Mouse (Mus musculus) G1E (cell line): Measurements from ENCODE around the gene B3galt5.

ENCODE experiments used
- CTCF ChIP-seq: IDR thresholded peaks from 2 replicates; pipeline ENCODE4 v1.5.1; 2012; ENCODE audit warnings: low read depth, low read length, inconsistent platforms, mixed read lengths
- GATA1 ChIP-seq: IDR thresholded peaks from 2 replicates; pipeline ENCODE4 v1.6.1; 2012; ENCODE audit warnings: borderline replicate concordance, low read length, inconsistent platforms, mixed read lengths
- GATA2 ChIP-seq: IDR thresholded peaks from 2 replicates; pipeline ENCODE4 v1.6.1; 2012; ENCODE audit warnings: low read depth, low read length, inconsistent platforms, borderline replicate concordance
- POLR2AphosphoS5 ChIP-seq: IDR thresholded peaks from 2 replicates; pipeline ENCODE4 v1.6.1; 2012; ENCODE audit warnings: low read depth, low read length, inconsistent platforms; ENCODE audit not compliant: insufficient replicate concordance
- TAL1 ChIP-seq: conservative IDR thresholded peaks from 2 replicates; pipeline ENCODE4 v1.6.1; 2012; ENCODE audit warnings: low read depth, low read length, inconsistent platforms, mixed read lengths

DNA sequence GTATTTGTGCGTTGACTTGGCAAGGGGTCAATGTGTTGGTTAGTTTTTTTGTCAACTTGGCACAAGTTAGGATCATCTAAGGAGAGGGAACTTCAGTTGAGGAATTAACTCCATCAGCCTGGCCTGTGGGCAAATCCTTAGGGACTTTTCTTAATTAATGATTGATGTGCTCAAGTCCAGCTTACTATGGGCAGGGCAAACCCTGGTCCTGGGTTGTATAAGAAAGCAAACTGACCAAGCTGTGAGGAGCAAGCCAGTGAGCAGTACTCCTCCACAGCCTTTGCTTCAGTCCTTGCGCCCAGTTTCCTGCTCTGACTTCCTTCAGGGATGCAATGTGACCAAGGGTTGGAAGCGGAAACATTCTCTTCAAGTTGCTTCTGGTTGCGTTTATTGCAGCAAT lies 87.6 kb downstream of the B3galt5 start:
- TF ChIP-seq CTCF: no peak
- TF ChIP-seq TAL1: no peak
- no peak for TF ChIP-seq GATA2
- no peak for TF ChIP-seq GATA1
- no peak for TF ChIP-seq POLR2AphosphoS5
